Mouse (Mus musculus) hindbrain, embryonic 15.5 days (tissue): ENCODE data around the gene Far2. TPM values are rescaled to one million over a fixed set of nuclear protein-coding genes. Genes with fewer than 3 reads are reported as not detected.

Experiments
- ATAC-seq: fragments of 200-750 bp; cut with Nextera tagmentation; 2 replicates; pipeline ENCODE4 v1.8.0; 2017; ENCODE audit warnings: low read depth, moderate number of reproducible peaks, moderate TSS enrichment; ENCODE audit not compliant: low FRiP score
- H3K27ac ChIP-seq: fragments of 300-500 bp; sonication (generic); replicated peaks from 2 replicates; pipeline ENCODE4 v1.5.1; 2015; ENCODE audit warnings: mild to moderate bottlenecking, inconsistent platforms
- H3K27me3 ChIP-seq: fragments of 300-500 bp; sonication (generic); 2 replicates; pipeline ENCODE4 v1.6.1; 2015; ENCODE audit warnings: control low read depth, inconsistent platforms
- H3K36me3 ChIP-seq: fragments of 300-500 bp; sonication (generic); 2 replicates; pipeline ENCODE4 v1.6.1; 2015; ENCODE audit warnings: control low read depth, inconsistent platforms
- H3K4me1 ChIP-seq: fragments of 300-500 bp; sonication (generic); replicated peaks from 2 replicates; pipeline ENCODE4 v1.6.1; 2015; ENCODE audit warnings: control low read depth, inconsistent platforms
- H3K4me2 ChIP-seq: fragments of 300-500 bp; sonication (generic); 2 replicates; pipeline ENCODE4 v1.6.1; 2015; ENCODE audit warnings: moderate library complexity, mild to moderate bottlenecking, inconsistent platforms
- H3K4me3 ChIP-seq: fragments of 300-500 bp; sonication (generic); 2 replicates; pipeline ENCODE4 v1.5.1; 2015; ENCODE audit warnings: mild to moderate bottlenecking, inconsistent platforms
- H3K9ac ChIP-seq: fragments of 300-500 bp; sonication (generic); 2 replicates; pipeline ENCODE4 v1.6.1; 2015; ENCODE audit warnings: inconsistent platforms
- H3K9me3 ChIP-seq: fragments of 300-500 bp; sonication (generic); 2 replicates; pipeline ENCODE4 v1.6.1; 2016; ENCODE audit warnings: control low read depth, inconsistent platforms
- WGBS: fragments of 180-500 bp; shearing (Covaris S2); methylation state at CpG from one replicate; pipeline ENCODE4 v1.1.7; 2015; 5-methylcytosine and 5-hydroxymethylcytosine counted together
- polyA plus RNA-seq: library from polyadenylated mRNA; unstranded; fragments of >200 nt; fragmentation: Nextera tagmentation; extraction: Ambion mirVana; gene quantifications from 2 replicates; pipeline ENCODE4 v1.2.1, GENCODE M21; 2015

The Far2 gene
- polyA plus RNA-seq: 25.2 and 27.1 TPM in 2 replicates

DNA sequence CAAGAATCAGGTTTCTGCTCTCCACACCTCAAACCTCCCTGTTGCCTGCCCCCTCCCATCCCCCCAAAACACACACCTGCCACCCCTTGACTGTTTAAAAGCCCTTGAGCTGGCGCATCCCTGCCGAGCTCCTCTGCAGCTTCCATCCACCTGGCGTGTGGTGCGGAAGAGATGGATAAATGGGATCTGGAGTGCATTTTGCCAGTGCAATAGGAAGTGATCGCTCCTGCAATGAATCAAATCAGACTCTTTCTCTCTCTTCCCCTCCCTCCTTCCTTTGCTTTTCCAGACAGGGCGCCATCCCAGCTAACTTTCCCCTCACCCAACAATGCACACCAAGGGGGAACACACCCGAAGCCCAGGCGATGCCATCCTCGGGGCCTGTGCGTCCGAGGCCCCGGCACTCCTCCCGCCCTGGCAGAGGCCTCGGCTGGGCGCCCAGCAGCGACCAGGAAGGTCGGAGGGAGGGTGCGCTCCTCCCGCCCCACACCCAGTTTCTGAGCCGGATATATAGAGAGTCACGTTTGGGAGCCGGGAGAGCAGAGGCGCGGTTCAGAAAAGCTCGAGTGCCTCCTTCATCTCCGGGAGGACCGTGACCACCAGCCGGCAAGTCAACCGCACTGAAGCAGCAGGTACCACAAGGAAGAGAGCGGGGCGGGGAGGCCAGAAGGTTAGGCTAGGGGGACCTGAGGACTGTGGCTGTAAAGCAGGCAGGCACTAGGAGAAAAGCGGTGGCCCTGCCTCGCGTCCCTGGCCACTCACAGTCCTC, at the start of gene Far2:
Far2 (plus strand) TSS at position 379 of the 769 bp plus-strand sequence.
- Histone ChIP-seq H3K9ac (peak within 1 kb of the TSS; percentile 61), H3K4me2 (peak within 1 kb of the TSS; percentile 76), H3K36me3 (no peaks in the 10 kb centered on the region), H3K4me1 (peaks cover 17% of the 10 kb centered on the region; the same call in 1 of the 2 replicates), H3K27me3 (no peaks in the 10 kb centered on the region), H3K4me3 (peak within 1 kb of the TSS; percentile 47), H3K27ac (peak within 1 kb of the TSS; percentile 76), H3K9me3 (no peaks in the 10 kb centered on the region)
- ATAC-seq: peak; percentile 89
- WGBS: 2% methylated on average over 34 of the region's 34 CpGs

GRCm38 (mm10) chr6:148000483-148000882, 46.6 kb upstream of the Far2 start:
- Histone ChIP-seq H3K4me2 (no peak overlapping the region), H3K9me3 (no peaks in the 10 kb centered on the region), H3K27ac (no peak overlapping the region), H3K36me3 (no peaks in the 10 kb centered on the region), H3K4me3 (no peak overlapping the region), H3K9ac (no peak overlapping the region), H3K27me3 (no peaks in the 10 kb centered on the region), H3K4me1 (no peaks in the 10 kb centered on the region)
- WGBS: 88% methylated on average over 2 of the region's 2 CpGs
- ATAC-seq: no peak

GRCm38 (mm10) chr6:148001071-148001470, 46.0 kb upstream of the Far2 start:
- no peak overlapping the region for H3K9ac ChIP-seq
- no peak overlapping the region for H3K4me3 ChIP-seq
- 48% methylated on average over 3 of the region's 3 CpGs for WGBS
- no peaks in the 10 kb centered on the region for H3K9me3 ChIP-seq
- H3K36me3 ChIP-seq: no peaks in the 10 kb centered on the region
- no peak overlapping the region for H3K27ac ChIP-seq
- no peaks in the 10 kb centered on the region for H3K27me3 ChIP-seq
- no peak for ATAC-seq
- H3K4me1 ChIP-seq: no peaks in the 10 kb centered on the region
- H3K4me2 ChIP-seq: no peak overlapping the region

GRCm38 (mm10) chr6:148006118-148006837, 40.8 kb upstream of the Far2 start:
- no peak overlapping the region for H3K27ac ChIP-seq
- no peaks in the 10 kb centered on the region for H3K36me3 ChIP-seq
- no peak overlapping the region for H3K9ac ChIP-seq
- ATAC-seq: no peak
- H3K4me1 ChIP-seq: no peaks in the 10 kb centered on the region
- H3K27me3 ChIP-seq: no peaks in the 10 kb centered on the region
- no peaks in the 10 kb centered on the region for H3K9me3 ChIP-seq
- no peak overlapping the region for H3K4me3 ChIP-seq
- no peak overlapping the region for H3K4me2 ChIP-seq
- 77% methylated on average over 11 of the region's 11 CpGs for WGBS

DNA sequence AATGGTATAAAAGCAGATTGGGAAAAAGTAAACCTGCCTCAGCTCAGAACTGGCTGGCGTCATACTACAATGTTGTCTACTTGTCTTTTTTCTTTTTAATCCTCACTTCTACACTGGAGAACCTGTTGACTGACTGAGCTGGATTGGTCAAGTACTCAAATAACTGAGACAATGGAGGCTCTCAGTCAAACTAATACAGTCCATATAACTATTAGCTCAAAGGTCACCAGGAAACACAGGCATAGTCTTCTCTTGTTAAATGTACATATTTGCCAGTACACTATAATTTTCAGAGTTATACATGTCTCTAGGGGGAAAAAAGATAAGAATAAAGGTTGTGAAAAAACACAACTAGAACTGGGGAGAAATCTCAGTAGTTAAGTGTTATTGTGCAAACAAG, 6.3 kb upstream of the Far2 start:
- WGBS: 98% methylated on average over 1 of the region's 1 CpGs
- Histone ChIP-seq H3K27me3 (no peaks in the 10 kb centered on the region), H3K36me3 (no peaks in the 10 kb centered on the region), H3K4me3 (no peak overlapping the region), H3K4me1 (no peaks in the 10 kb centered on the region), H3K9me3 (no peaks in the 10 kb centered on the region), H3K4me2 (no peak overlapping the region), H3K9ac (no peak overlapping the region), H3K27ac (no peak overlapping the region)
- no peak for ATAC-seq

DNA sequence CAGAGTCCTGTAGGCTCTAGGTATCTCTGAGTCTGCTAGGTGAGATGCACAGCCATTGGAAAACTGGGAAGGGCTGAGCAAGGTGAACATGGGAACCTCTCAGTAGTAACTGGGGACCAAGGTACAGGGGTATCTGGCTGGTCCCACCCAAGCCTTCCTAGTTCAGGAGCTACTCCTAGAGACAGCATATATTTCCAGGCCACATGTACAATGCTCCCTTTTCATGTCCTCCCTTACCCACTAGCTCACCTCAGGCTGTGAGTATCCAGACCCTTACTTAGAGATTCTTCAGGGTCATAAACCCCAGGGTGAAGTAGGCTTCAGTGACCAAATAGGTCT, 560 bp downstream of the Far2 start:
- no peaks in the 10 kb centered on the region for H3K27me3 ChIP-seq
- peak overlapping the region; percentile 47 for H3K4me3 ChIP-seq
- peaks cover 17% of the 10 kb centered on the region; the same call in 1 of the 2 replicates for H3K4me1 ChIP-seq
- no peaks in the 10 kb centered on the region for H3K36me3 ChIP-seq
- H3K9ac ChIP-seq: peak overlapping the region; percentile 61
- H3K9me3 ChIP-seq: no peaks in the 10 kb centered on the region
- H3K27ac ChIP-seq: peak overlapping the region; percentile 76
- peak overlapping the region; percentile 76 for H3K4me2 ChIP-seq
- ATAC-seq: peak; percentile 39; the same call in 1 of the 2 replicates

GRCm38 (mm10) chr6:148063131-148063530, 16.1 kb downstream of the Far2 start:
- H3K27me3 ChIP-seq: no peaks in the 10 kb centered on the region
- H3K4me2 ChIP-seq: no peak overlapping the region
- WGBS: 85% methylated on average over 3 of the region's 3 CpGs
- H3K36me3 ChIP-seq: no peaks in the 10 kb centered on the region
- H3K9ac ChIP-seq: no peak overlapping the region
- no peaks in the 10 kb centered on the region for H3K4me1 ChIP-seq
- ATAC-seq: no peak
- no peak overlapping the region for H3K27ac ChIP-seq
- no peaks in the 10 kb centered on the region for H3K9me3 ChIP-seq
- H3K4me3 ChIP-seq: no peak overlapping the region

GRCm38 (mm10) chr6:148066267-148066666, 19.2 kb downstream of the Far2 start:
- Histone ChIP-seq H3K4me1 (no peaks in the 10 kb centered on the region), H3K4me3 (no peak overlapping the region), H3K9ac (no peak overlapping the region), H3K27me3 (no peaks in the 10 kb centered on the region), H3K9me3 (no peaks in the 10 kb centered on the region), H3K27ac (no peak overlapping the region), H3K4me2 (no peak overlapping the region), H3K36me3 (no peaks in the 10 kb centered on the region)
- 88% methylated on average over 5 of the region's 5 CpGs for WGBS
- ATAC-seq: no peak

DNA sequence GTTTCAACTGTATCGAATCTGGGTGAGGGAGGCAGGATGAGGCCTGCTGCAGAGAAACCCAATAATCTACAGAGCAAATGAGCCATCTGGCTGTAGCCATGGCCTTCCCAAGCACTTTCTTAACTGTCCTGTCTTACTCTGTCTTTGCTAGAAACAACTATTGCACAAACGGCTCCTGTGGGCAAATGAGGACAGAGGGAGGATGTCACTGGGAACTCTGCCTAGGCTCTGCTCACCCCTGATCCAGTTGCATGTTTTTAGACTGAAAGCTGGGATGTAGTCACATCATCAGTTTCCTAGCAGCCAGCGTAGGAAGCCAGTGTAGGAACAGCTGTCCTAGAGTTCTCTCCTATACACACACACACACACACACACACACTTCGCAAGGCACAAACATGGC, 21.7 kb downstream of the Far2 start:
- Histone ChIP-seq H3K27me3 (no peaks in the 10 kb centered on the region), H3K9ac (no peak overlapping the region), H3K4me2 (no peak overlapping the region), H3K9me3 (no peaks in the 10 kb centered on the region), H3K36me3 (no peaks in the 10 kb centered on the region), H3K4me3 (no peak overlapping the region), H3K4me1 (no peaks in the 10 kb centered on the region), H3K27ac (no peak overlapping the region)
- 97% methylated on average over 4 of the region's 4 CpGs for WGBS
- ATAC-seq: no peak

DNA sequence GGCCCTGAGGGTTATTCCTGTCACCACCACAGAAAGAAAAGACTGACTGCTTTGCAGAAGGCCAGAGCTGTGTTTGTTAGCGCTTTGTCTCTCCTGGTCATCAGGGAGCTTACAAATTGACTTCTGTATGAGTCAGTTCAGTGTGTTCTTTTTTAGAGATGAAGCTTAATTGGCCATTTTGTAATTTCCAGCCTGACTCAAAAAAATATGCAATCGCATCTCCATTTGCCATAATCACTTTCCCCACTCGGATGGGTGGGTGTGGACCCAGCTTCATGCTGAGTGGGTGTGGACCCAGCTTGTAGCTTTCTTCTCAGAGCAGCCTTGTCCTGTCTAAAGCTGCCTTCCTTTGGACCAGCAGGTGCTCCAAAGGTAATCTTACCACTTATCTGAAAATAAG, 26.5 kb downstream of the Far2 start:
- no peaks in the 10 kb centered on the region for H3K4me1 ChIP-seq
- 73% methylated on average over 3 of the region's 3 CpGs for WGBS
- ATAC-seq: no peak

DNA sequence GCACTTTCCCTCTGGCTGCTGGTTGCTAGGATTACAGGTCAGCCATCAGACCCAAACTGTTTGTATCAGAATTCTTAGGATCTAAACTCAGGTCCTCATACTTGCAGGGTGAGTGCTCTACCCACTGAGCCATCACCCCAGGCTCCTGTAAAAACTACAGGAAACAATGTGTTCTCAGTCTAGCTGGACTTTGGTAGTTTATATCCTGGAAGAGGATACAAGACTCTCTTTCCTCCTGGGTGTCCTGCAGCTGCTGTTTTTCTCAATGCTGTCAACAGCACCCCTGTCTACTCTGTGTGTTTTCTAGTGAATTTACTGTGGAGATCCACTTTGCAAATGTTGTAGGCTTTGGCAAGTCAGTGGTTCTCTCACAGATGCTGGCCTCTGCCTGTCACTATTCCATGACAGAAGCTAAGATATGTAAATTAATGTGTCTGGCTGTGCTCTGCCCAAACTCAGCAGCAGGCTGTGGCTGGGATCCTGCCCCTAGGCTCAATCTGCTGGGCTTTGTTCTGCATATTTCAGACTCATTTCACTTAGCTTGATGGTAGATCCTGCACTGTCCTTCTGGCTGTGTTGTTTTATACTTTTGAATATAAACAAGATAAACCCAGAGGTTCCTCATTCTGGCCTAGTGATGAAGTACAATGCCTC, 27.3 kb downstream of the Far2 start:
- Histone ChIP-seq H3K9ac (no peak overlapping the region), H3K27ac (no peak overlapping the region), H3K4me3 (no peak overlapping the region), H3K27me3 (no peaks in the 10 kb centered on the region), H3K4me2 (no peak overlapping the region), H3K4me1 (no peaks in the 10 kb centered on the region), H3K36me3 (no peaks in the 10 kb centered on the region), H3K9me3 (no peaks in the 10 kb centered on the region)
- ATAC-seq: no peak

More for the DNA sequence above, 26.5 kb downstream of the Far2 start:
- Histone ChIP-seq H3K9ac (no peak overlapping the region), H3K36me3 (no peaks in the 10 kb centered on the region), H3K4me2 (no peak overlapping the region), H3K27me3 (no peaks in the 10 kb centered on the region), H3K9me3 (no peaks in the 10 kb centered on the region), H3K27ac (no peak overlapping the region), H3K4me3 (no peak overlapping the region)

DNA sequence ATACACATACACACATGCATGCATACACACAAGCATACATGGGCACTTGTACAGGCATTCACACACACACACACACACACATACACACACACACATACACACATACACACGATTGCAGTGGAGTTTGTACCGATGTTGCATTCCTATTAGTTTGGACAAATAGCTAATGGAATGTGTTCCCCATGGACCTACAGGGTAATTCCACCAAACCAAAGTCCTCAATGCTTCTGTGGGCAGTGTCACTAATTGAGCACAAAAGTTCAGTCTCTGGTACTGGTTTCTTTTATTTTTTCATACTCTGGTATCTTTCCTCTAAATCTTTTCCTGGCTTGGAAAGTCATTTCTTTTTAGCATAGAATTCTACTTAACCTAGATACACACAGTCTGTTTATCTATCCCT, 36.8 kb downstream of the Far2 start:
- Histone ChIP-seq H3K27me3 (no peaks in the 10 kb centered on the region), H3K4me2 (no peak overlapping the region), H3K36me3 (no peaks in the 10 kb centered on the region), H3K4me1 (no peaks in the 10 kb centered on the region), H3K27ac (no peak overlapping the region), H3K9ac (no peak overlapping the region), H3K9me3 (no peaks in the 10 kb centered on the region), H3K4me3 (no peak overlapping the region)
- no peak for ATAC-seq
- WGBS: 94% methylated on average over 2 of the region's 2 CpGs
